Mouse (Mus musculus) B cell, adult 2 months (primary cell): ENCODE results near the gene Ly6g5b.

ENCODE experiments used
- DNase-seq, 2 experiments: peaks; one replicate each; pipeline ENCODE4 v3.0.0; 2022

Ly6g5b gene

DNA sequence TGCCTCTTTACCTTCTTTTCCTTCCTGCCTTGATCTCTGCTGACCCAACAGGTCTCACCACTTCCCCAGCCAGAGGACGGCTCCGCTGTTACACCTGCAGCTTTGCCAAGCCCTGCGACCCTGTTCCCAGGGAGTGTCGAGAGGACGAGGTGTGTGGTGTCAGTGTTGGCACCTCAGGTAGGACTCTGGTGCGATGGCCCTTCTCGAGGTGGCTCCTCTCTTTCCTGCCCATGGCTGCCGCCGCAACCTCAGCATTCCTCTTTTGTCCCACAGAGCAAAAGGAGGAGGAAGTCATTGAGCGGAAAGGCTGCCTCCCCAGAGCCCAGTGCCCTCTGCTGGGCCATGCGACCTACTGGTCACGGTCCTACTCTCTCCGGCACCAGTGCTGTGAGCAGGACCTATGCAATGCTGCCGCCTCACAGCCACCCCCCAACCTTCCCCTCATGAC lies 37.4 kb downstream of the Ly6g5b start, which contains the start of gene Ly6g6d:
Gene Ly6g6d (minus strand): TSS at position 280 of the 448 bp plus-strand sequence.
- DNase-seq = peak in 1 of 2 experiments; percentile 19

DNA sequence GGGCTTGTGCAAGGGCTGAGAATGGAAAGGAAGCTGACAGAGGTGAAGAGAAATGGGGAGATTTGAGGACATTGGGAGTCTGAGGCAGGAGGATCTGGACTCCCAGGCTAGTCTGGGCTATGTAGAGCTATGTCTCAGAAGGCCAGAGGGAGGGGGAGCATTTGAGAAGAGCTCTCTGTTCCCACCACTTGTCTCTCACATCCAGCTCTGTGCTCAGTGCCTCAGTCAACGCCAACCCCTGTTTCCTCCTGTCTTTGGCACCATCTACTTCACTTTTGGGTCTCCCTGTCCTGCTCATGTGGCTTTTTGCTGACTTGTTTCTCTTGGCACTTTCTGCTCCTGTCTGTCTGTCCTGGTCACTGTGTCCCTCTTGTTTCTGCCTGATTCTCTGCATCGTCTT lies 37.9 kb downstream of the Ly6g5b start:
- DNase-seq = no peak

DNA sequence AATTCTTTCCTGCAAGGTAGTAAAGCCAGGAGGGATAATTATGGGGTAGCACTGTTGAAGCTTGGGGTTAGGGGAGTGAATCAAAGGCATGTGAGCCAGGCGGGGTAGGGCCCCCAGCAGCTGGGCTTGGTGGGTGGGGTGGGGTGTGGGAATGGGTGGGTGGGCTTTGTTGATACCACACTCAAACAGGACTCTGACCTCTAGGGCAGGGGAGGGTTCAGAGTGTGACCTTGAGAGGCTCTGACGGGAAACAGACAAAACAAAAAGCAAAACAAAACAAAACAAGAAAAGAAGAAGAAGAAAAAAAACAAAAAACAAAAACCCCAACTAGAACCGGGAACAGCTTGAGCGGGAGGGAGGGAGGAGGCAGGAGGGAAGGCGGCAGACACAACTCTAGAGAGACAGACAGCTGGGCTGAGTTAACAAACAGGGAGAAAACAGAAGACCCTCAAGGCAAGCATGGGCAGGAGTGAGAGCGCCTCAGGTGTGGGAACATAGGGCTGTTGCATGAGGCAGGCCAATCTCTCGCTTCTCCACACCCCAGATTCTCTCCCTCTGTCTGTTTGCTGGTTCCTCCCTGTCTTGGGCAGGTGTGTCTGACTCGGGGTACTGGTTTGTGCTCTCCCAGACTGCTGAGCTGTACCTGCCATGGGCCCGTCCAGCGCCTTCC lies 38.6 kb downstream of the Ly6g5b start, which contains the start of gene Ly6g6e:
Gene Ly6g6e (plus strand): TSS at position 396 of the 670 bp plus-strand sequence.
- DNase-seq = no peak

DNA sequence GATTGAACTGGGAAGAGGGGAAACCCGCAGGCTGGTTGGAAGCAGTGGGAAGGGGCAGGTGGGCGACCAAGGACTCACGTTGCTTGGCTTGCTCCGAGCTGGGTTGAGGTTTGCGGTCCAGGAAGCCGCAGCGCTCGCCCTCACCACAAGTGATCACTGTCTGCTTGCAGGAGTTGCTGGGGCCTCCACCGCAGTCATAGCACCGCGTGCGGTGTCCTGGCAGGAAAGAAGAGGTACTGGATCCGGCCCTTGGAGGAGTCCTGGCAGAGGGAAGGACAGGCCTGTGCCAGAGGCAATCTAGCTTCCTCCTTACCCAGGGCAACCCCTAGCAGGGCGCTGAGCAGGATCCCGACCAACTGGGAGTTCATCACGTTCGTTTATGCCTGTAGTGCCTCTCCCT lies 41.1 kb downstream of the Ly6g5b start:
- no peak for DNase-seq

DNA sequence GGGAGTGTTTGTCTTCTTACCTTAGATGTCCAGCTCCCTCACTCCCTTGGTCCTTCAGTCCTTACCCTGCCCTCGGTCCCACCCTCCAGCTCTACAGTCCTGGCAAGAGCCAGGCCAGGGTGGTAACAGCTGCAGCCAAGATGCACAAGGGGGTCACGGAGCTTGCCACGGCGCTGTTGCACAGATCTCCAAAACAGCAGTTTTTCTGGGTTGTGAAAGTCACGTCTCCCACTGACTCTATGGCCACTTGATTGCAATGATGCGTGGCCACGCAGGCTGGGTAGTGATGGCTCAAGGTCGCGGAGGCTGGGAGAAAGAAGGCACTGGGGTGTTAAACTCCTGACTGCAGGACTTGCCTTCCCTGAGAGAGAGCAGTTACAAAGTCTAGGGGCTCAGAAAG lies 43.8 kb downstream of the Ly6g5b start:
- no peak for DNase-seq

DNA sequence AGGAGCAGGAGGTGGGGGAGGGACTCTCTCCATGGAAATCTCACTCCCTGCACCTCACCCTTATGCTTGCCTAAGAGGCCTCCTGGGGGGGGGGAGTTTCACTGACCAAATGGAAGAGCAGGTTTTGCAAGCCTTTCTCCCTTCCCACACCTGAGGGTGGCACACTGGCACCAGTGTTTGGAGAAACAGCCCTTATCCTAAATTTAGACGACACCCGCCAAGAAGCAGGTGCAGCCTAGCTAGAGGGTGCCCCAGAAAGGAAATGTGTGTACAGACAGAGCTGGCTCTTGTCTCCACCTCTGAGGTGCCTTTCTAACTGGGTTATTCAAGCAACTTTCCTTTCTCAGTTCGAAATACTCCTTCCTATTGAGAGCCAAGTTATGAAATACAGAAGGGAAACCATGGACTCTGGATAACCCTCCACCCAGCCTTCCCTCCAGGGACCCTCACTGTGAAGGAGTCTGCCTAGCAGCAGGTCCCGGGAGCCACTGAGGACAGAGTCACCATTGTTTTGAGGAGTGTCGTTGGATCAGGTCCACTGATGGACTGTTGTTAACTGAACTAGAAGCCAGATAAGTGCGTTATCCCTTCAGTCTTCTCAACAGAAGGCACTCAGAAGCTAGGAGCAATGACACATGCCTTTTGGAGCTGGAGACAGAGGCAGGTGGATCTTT lies 44.5 kb downstream of the Ly6g5b start:
- DNase-seq = no peak

DNA sequence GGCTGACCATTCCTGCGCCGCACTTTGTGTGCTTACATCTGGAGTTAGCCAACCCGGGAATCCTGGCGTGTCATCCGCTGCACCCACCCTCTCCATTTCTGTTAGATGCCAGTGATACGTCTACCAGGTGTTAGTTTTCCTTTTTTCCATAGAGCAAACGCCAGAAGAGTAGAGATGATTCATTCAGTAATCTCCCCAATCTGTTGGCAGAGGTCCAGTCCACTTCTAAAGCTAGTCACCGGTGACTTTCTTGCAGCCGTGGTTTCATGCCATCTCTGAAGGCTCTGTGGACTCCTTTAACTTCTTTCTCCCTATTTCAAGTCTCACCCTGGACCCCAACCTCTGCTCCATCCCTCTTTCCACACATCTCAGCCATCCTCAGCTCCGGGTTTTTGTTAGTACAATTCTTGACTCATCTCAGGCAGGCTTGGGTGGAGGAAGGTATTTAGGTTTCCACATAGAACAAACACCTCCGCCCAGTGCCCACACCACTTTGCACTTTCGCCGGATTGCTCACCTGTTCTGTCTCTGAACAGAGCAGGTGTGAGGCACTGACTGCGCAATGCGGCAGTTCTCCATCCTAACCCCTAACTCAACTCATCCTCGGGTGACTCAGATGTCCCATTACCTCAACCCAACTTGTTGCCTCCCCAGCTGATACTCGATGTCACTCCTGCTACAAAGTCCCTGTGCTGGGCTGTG lies 46.9 kb downstream of the Ly6g5b start:
- DNase-seq = no peak

DNA sequence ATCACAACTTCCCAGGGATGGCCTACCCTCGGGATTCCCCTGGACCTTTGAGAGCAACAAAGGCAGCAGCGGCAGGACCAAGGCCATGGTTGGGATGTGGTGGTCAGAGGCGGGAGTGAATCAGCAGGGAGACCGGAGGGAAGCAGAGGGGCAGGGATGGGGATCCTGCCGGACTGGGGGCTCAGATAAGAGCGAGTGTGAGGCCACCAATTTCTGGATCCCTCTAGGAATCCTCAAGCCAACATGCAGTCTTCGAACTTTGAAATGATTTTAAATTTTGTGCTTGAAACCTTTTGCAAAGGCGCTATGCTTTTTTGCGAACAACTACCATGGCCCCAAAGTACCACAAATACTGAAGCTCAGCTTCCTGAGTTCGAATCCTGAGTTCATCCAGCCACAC lies 49.1 kb downstream of the Ly6g5b start, which contains the start of gene Mpig6b:
Gene Mpig6b (minus strand): TSS at position 101 of the 400 bp plus-strand sequence.
- no peak for DNase-seq

DNA sequence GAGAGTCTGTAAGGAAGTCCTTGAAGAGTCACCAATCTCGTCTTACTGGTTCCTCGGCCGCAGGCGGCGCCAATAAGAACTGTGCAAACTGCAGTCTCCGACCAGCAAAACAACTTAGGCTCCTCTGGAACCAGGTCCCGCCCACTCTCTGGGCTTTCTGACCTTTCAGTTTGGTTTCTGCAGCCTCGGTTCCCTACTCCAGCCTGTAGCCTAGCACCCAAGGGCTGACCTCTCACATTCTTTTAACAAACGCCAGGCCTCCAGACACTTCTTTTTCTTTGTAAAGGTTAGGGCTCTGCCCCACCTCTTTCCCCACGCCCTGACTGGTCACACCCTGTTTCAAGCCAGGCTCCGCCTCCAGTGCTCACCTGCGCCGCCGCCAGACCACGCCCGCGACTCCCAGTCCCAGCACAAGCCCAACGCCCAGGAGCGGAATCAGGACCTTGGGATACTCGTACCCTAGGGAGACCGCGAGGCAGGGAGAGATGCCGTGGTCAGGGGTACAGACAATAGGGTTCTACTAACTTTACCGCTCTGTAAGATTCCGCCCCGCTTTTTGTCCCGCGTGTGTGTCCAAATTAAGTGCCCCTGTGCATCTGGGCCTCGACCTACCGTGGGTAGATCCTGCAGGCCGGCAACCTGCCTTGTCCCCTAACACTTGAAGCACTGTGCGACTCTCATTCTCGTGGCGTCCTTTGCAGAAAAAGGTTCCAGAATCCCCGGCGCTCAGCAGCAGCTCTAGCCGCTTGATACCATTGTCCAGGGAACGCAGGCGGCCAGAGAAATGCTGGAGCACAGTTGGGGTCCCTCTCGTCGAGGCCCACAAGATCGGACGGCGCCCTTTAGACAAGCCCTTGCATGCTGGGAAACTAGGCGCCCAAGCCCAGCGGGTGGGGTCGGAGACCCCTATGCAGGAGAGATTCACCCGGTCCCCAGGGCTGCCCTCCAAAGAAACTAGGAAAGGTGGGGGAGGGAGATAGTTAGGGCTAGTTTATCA lies 50.0 kb downstream of the Ly6g5b start, which contains the start of gene Ly6g6c:
Gene Ly6g6c (plus strand): TSS at position 438 of the 997 bp plus-strand sequence.
- peak; percentile 35 to 38 for DNase-seq

DNA sequence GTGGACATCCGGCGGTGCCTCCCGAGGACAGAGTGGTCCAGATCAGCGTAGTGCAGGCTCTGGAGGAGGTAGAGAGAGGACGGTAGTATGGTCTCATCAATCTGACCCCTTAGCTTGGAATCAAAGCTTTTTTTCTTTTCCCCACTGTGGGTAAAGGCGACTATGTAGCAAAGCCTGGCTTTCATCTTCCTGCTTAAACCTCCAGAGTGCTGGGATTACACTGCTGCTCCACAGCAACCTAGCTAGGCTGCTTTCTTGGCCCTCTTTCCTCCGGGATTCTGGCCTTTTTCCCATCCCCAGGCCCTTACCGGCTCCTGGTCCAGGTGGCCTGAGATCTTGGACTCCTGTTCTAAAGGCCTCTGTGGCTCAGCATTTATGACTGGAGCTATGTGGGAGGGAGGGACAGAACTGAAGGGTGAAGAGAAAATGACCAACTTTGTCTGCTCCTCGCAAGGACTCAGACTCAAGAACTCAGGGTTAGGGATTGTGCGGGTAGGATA lies 50.8 kb downstream of the Ly6g5b start:
- DNase-seq = no peak
